Mouse (Mus musculus) spleen, postnatal 10 days (tissue): ENCODE data around the gene Rundc3a.
"Not testable (repeated sequence)": the region's sequence is repeated elsewhere in the genome, so short reads cannot be mapped to it uniquely, and the experiment has no call there.

Experiments
- DNase-seq, 2 experiments: peaks; one replicate each; pipeline ENCODE4 v3.0.0; 2021 to 2022; ENCODE audit warnings: low spot score in 2 of 2

Rundc3a gene

GRCm38 (mm10) chr11:102408344-102408876 lies 15.2 kb downstream of the Rundc3a start:
- peak; percentile 92 to 97 for DNase-seq

GRCm38 (mm10) chr11:102408888-102409794 lies 15.9 kb downstream of the Rundc3a start:
- no peak for DNase-seq

- DNase-seq = no peak
These were observed 16.7 kb downstream of the Rundc3a start for GRCm38 (mm10) chr11:102409795-102410330.

GRCm38 (mm10) chr11:102410345-102410744 lies 17.1 kb downstream of the Rundc3a start:
- DNase-seq = not testable (repeated sequence)

- no peak for DNase-seq
These were observed 17.9 kb downstream of the Rundc3a start for GRCm38 (mm10) chr11:102411061-102411460.

- peak; percentile 90 to 94 for DNase-seq
These were observed 18.5 kb downstream of the Rundc3a start for GRCm38 (mm10) chr11:102411704-102412103.

- no peak for DNase-seq
These were observed 19.9 kb downstream of the Rundc3a start for GRCm38 (mm10) chr11:102413059-102413458.

- DNase-seq = no peak
These were observed 22.0 kb downstream of the Rundc3a start for GRCm38 (mm10) chr11:102415034-102415802.

GRCm38 (mm10) chr11:102417160-102417559 lies 24.0 kb downstream of the Rundc3a start:
- DNase-seq = no peak

GRCm38 (mm10) chr11:102418887-102419286 lies 25.7 kb downstream of the Rundc3a start:
- DNase-seq = no peak

- DNase-seq = no peak
These were observed 28.4 kb downstream of the Rundc3a start for GRCm38 (mm10) chr11:102421559-102421958.

GRCm38 (mm10) chr11:102424666-102425065 lies 31.5 kb downstream of the Rundc3a start:
- no peak for DNase-seq

GRCm38 (mm10) chr11:102425555-102426316 lies 32.5 kb downstream of the Rundc3a start:
- DNase-seq = no peak

- no peak for DNase-seq
These were observed 35.9 kb downstream of the Rundc3a start for GRCm38 (mm10) chr11:102428981-102429540.

GRCm38 (mm10) chr11:102429551-102429950 lies 36.3 kb downstream of the Rundc3a start:
- no peak for DNase-seq

- peak; percentile 73 to 85 for DNase-seq
These were observed 37.2 kb downstream of the Rundc3a start, which contains the start of gene Grn for GRCm38 (mm10) chr11:102430121-102431017. TSS of gene Grn (plus strand) at chr11:102430315.

GRCm38 (mm10) chr11:102431018-102431645 lies 37.9 kb downstream of the Rundc3a start:
- peak; percentile 78 to 87 for DNase-seq

- no peak for DNase-seq
These were observed 38.5 kb downstream of the Rundc3a start for GRCm38 (mm10) chr11:102431728-102432114.

- peak; percentile 44 to 71 for DNase-seq
These were observed 39.1 kb downstream of the Rundc3a start for GRCm38 (mm10) chr11:102432115-102432843.
